Mouse (Mus musculus): ENCODE data around the gene Gpatch8.
A peak's percentile ranks its signal among the peaks of the same experiment; 100 is the strongest.

Gene Gpatch8

DNA sequence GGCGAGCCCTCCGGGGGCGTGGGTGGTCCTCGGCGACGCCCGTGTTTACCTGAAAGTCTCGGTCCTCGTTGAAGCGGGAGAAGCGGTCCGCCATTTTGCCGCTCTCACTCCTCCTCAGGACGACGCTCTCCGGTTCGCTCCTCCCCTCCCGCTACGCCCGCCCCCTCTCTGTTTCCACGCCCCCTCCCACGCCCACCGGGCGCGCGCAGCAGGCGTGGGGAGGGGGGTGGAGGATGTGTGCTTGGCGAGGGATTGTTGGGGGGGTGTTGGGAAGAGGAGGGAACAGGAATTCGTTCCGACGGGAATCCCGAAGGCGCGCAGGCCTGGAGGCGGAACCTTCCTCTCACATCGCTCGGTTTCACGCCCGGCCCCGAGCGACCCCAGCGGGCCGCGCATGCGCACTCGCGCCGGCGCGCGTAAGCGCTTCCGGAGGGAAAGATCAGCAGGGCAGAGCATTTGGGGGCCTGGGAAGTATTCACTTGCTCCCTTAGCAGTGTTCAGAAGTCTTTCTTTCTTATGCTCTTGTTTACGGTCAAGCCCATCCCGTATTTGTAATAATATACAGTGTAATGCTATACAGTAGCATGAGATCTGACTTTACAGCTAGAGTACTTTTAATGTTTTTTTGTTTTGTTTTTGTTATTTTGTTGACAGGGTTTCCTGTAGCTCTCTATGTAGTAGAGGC lies at the start of gene Gpatch8:
Gpatch8 (minus strand) TSS at position 362 of the 685 bp plus-strand sequence.
- DNase-seq: peak; percentile 80 to 85

DNA sequence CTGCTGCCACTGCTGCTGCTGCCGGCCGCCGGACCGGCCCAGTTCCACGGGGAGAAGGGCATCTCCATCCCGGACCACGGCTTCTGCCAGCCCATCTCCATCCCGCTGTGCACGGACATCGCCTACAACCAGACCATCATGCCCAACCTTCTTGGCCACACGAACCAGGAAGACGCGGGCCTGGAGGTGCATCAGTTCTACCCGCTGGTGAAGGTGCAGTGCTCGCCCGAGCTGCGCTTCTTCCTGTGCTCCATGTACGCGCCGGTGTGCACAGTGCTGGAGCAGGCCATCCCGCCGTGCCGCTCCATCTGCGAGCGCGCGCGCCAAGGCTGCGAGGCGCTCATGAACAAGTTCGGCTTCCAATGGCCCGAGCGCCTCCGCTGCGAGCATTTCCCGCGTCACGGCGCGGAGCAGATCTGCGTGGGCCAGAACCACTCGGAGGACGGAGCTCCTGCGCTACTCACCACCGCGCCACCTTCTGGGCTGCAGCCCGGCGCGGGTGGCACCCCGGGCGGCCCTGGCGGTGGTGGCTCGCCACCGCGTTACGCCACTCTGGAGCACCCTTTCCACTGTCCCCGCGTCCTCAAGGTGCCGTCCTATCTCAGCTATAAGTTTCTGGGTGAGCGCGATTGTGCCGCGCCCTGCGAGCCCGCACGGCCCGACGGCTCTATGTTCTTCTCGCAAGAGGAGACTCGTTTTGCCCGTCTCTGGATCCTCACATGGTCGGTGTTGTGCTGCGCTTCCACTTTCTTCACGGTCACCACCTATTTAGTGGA lies 48.8 kb upstream of the Gpatch8 start:
- DNase-seq: no peak

DNA sequence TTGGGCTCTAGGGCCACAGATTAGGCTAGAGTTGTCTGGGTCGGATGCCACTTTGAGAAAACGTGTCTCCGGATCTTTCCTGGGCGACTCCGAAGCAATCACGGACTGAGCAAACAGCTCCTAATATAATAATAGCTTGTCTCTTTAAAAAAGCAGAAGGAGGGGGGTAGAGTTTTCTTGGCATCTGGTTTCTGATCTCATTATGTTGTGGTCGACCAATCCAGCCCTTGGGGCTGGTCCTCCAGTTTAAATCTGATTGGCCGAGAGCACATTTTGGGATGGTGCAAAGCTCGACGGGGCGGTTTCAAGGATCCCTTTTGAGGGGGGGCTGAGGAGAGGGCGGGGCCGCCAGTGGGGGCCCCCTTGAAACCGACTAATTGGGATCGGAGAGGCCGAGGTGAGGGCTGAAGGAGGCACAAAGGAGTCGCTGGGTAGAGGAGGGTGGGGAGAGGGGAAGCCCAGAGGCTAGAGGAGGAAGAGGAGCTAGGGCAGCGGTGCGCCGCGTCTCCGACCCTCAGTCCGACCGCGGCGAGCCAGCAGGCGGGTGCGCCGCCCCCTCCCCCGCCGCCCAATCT lies 47.9 kb upstream of the Gpatch8 start, which contains the start of gene Fzd2:
Fzd2 (plus strand) TSS at position 387 of the 575 bp plus-strand sequence.
- DNase-seq: peak in 1 of 2 experiments; percentile 9

DNA sequence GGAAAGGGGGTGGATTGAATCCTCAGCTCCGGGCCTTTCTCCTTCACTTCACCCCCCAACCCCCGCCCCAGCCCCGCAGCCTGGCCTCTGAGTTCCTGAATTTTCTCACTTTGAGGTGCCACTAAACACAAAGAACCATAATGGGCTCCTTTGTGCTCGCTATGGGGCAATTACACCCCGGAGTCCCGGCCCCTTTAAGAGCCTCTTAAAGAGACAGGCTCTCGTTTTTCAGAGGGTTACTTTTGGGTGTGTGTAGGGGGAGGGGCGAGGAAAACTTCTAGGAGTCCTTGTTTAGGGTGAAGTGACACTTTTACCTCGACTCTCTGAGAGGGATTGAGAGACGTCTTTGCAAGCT lies 47.3 kb upstream of the Gpatch8 start:
- DNase-seq: no peak

DNA sequence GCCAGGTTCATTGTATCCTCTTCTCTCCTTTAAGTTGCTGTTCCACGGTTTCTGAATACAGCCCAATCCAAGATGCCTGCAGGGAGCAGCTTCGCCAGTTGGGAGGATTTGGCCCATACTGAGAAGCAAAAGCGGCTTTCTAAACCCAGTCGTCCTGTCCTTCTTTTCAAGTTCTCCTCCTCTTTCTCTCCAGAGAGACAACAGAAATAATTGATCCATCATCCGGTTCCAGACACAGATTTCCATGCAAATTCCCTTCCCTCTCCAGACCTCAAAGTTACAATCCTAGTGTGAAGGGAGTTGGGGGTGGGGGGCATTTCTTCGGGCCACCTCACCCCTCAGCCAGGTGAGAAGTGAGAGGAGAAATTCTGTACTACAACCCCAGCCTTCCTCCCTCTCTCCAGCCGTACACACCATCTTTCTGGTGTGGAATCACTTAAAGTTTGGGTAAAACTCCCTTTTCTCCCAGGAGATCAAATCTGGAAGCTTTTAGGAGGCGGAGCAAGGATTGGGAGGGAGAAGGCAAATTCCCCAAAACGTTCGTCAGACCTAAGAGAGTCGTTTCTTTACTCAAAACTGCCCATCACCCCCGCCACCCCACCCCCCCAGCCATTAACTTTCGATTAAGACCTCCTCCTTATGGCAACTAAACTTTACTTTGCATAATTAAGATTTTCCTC lies 46.8 kb upstream of the Gpatch8 start:
- DNase-seq: no peak

DNA sequence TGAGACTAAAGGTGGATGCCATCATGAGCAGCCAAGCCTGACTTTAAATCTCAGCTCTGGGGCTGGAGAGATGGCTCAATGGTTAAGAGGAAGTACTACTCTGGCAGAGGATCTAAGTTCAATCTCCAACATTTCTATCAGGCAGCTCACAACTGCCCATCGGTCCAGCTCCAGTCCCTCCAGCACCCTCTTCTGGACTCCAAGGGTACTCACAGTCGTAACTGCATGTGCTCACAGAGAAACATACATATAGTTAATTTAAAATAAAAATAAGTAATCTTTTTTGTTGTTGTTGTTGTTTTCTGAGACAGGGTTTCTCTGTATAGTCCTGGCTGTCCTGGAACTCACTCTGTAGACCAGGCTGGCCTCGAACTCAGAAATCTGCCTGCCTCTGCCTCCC lies 43.7 kb upstream of the Gpatch8 start:
- no peak for DNase-seq

DNA sequence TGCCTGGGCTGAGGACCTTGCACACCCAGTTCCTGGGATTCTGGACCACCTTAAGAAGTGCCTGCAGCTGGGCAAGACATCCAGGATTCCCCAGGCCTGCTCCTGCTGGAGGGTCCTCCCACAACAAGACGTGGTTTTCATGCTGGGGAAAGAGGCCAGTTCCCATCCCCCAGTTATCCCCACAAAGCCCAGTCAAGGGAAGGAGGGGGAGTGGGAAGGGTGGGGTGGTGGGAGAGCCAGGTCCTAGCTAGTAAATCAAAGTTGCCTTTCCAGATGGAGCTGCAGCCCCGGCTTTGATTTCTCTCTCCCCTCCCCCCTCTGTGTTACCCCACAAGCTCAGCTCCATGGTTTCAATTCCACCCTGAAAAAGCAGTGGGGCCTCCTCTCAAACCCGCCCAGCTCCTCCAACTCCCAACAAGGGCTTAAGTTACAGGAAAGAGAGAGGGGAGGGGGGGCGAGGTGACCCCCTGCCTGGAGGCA lies 39.2 kb upstream of the Gpatch8 start:
- no peak for DNase-seq

DNA sequence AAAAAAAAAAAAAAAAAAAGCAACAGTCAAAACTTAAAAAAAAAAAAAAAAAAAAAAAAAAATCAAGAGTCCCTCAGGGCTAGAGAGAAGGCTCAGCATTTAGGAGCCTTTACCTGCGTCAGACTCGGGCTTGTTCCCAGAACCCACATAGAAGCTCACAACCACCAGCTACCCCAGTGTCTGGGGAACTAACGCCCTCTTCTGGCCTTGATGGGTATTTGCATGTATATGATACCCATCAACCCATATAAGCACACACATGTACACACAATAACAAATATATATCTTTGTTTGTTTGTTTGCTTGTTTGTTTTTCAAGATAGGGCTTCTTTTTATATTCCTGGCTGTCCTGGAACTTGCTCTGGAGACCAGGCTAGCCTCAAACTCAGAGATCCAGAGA lies 31.4 kb upstream of the Gpatch8 start:
- DNase-seq: no peak

DNA sequence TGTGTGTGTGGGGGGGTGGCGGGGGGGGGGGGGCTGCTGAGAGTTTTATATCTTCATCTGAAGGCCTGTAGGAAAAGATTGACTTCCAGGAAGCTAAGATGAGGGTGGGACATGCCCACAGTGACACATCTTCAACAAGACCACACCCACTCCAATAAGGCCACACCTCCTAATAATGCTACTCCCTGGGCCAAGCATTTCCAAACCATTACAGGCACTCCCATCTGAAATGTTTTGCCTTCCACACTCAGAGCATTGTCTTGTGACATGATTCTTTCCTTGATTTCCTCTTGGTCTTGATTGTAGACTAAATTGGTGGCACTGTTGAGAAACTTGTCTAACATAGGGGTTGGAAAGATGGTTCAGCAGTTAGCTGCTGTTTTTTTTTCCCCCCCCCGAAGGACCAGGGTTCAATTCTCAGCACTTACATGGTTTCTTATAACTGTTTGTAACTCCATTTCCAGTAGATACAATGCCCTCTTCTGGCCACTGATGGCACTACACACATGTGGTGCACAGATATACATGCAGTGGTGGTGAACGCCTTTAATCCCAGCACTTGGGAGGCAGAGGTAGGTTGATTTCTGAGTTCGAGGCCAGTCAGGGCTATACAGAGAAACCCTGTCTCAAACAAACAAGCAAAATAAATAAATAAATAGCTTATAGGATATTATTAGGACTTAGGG lies 30.4 kb upstream of the Gpatch8 start:
- no peak for DNase-seq

DNA sequence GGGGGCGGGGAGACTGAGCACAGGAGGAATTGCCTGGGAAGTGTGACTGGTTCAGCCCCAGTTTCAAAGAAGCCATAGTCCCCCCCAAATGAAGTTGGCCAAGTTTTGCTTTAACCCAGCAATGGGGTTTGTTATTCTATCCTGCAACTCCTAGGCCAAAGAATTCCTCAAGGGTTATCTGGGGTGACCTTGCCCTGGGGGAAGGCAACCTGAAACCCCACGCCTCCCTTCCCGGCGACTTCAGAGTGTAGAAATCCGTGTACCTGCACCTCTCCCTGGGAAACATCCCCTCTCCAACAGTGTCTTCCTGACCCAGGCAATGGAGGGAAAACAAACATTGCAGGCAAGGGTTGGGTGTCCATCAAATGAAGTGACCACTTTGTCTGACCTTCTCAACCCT lies 26.5 kb upstream of the Gpatch8 start:
- DNase-seq: no peak

DNA sequence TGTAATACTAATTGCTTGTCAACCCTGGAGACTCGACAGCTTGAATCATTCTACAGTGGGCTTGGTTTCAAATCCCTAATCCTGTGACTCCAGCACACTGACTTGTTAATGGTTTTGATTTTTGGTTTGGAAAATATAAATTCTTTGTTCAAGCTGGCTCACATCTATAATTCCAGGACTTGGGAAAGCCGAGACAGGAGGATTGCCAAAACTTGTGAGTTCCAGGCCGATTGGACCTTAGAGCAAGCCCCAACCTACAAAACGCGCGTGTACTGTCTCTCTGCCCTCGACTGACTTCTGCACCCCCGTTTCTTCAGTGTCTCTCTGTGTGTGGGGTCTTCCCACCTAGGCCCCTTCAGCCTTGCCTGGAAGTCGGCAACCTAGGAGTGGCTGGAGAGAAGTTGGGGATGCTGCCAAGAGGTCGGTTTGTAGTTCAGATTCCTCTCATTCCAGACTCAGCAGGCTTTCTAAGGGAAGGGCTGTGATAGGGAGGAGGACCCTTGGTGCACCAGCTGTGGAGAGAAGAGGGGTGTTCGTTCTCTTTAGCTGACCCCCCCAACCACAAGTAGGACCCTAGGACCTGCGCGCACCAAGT lies 25.9 kb upstream of the Gpatch8 start:
- DNase-seq: no peak

DNA sequence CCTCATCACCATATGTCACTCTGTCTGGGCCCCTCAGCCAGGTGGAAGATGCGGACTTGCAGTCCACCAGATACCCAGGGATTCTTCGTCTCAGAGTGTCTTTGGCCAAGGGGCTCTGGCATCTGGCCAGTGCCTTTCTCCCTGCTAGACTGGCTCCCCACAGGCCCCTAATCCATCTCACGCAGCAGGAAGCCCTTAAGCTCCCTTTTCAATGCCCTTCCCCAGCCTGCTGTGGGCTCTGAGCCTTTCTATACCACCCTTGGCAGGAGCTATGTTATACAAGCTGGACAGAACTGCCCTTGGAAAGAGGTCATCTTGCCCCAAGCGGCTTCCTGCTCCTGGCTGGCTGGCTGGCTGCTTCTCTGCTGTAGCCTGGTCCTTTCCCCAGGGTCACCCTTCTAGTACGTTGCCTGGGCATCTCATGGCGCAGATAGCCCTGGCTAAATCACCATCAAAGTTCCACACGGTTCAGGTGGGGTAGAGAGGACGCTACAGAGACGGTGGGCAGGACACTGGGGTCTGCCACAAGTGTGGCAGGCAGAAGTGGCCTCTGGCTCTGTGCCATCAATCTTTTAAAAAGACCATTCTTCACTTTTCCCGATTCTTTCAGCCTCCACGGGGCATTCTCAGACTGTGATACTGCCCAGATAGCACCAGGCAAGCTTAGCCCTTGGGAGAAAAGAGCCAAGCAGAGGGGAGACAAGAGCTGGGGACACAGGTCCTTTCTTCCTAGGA lies 25.3 kb upstream of the Gpatch8 start:
- DNase-seq: no peak

DNA sequence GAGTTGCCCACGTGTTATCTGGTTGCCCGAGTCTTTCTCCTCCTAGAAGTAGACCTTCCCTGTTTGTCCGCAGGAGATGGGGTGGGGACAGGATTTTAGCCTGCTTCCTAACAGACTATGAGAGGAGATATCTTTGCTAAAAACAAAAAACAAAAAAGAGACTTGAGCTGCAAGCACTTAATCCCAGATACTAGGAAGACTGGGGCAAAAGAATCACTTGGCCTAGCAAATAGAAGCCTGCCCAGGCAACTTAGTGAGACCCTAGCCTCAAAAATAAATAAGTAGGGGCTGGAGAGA lies 23.8 kb upstream of the Gpatch8 start:
- DNase-seq: no peak

DNA sequence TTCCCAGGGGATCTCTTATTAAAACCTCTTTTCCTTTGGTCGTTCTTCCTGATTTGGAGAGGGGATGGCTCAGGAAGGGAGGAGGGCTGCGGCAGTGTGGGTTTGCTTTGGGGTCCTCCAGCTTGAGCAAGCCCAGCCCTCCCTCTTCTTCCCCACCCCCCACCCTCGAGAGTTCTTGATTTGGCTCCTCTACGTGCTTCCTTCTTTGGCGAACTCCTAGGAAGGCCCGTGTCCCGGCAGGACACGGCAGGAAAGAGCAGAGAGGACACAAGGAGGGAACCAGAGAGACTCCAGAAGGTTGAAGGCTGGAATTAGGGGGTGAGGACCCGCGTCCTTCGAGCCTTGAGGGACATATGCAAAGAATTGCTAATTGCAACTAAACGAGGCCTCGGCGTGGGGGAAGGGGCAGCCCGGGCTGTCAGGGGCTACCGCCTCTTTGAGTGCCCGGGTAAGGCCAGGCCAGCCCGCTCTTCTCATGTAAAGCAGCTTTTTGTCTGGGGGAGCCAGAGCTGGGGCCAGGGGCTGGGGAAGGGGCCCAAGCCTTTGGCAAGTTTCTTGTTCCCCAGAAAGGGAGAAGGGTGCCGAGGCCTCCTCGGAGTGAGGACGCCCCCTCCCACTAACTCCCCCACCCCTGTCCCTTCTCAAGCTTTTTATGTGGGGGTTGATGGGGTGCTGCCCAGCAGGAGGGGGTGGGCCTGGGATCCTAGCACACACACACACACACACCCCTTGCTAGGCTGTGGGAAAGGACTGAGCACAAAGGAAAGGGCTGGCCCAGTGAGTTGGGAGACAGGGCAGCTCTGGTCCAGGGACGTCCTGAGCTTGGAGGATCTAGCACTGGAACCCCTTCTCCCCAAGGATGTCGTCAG lies 23.2 kb upstream of the Gpatch8 start, which contains the start of gene Gm11627:
Gm11627 (minus strand) TSS at position 297 of the 869 bp plus-strand sequence.
- DNase-seq: no peak

DNA sequence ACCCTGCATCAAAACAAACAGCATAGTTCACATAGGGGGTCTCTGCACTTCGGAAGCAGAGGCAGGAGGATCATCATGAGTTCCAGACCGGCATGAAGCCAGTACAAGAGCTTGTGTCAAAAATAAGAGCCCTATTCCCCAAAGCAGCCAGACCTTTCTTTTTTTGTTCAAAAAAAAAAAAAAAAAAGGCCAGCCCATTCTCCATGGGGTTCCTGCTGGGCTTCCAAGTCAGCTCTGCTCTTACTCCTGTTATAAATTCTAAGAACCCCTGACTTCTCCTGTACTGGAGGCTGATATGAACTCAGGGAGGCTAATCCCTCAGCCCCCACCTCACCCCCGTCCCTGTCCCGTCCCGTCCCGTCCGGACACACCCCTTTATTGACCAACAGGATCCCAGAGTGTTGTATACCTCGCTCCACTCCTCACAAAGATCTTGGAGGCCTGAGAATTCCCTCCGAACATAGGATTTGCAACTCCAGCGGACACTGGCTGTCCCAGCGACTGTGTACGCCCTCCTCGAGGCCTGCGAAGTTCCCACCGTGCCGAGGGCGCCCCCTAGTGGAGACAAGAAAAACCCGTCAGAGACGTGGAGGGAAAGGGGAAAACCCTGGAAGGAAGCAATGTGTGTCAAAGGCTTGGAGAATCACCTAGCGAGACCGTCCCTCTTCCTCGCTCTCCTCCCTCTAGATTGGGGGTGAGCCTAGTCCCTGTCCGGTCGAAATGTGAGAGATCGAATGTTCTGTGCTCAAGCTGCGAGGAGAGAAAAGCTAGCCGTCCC lies 22.3 kb upstream of the Gpatch8 start:
- DNase-seq: peak; percentile 38 to 76

DNA sequence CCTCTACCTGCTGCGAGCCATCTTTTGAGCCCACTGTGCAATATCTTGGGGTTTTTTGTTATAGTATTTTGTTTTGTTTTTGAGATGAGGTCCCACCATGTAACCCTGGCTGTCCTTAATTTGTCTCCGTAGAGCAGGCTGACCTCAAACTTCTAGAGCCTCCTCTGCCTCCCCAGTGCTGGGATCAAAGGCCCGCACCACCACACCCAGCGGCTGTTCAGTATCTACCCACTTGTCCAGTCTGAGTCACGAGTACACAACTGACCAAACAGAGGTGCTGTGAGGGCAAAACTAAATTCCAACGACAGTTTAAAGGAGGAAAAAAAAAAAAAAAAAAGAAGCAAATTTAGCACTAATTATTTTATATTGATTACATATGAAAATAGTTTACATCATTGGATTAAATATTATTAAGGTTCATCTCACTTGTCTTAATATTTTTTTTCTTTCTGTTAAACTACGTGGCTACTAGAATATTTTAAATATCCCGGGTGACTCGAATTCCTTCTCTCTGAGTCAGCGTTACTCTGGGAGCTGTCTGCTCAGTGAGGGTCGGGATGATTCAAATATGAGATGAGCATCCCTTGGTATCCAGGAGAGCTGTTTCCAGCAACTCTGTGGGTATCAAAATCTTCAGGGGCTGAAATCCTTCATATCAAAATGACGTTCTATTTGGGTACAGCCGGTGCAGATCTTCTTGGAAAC lies 20.0 kb upstream of the Gpatch8 start:
- DNase-seq: no peak

DNA sequence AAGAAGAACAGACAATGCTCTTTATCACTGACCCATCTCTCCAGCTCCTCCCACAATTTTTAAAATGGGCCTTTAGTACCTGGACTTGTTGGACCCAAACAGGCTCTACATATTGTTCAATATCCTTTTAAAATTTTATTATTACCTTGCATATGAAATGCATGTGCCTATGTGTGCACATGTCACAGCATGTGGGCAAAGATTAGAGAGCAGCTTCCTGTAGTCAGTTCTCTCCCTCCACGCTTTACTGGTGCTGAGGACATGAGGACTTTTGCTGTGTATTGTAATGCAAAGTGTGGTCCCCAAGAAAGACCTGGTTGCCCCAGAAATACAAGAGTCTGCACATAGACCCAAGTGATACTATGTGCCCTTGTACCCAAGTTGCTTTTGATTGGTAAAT lies 18.8 kb upstream of the Gpatch8 start:
- no peak for DNase-seq

DNA sequence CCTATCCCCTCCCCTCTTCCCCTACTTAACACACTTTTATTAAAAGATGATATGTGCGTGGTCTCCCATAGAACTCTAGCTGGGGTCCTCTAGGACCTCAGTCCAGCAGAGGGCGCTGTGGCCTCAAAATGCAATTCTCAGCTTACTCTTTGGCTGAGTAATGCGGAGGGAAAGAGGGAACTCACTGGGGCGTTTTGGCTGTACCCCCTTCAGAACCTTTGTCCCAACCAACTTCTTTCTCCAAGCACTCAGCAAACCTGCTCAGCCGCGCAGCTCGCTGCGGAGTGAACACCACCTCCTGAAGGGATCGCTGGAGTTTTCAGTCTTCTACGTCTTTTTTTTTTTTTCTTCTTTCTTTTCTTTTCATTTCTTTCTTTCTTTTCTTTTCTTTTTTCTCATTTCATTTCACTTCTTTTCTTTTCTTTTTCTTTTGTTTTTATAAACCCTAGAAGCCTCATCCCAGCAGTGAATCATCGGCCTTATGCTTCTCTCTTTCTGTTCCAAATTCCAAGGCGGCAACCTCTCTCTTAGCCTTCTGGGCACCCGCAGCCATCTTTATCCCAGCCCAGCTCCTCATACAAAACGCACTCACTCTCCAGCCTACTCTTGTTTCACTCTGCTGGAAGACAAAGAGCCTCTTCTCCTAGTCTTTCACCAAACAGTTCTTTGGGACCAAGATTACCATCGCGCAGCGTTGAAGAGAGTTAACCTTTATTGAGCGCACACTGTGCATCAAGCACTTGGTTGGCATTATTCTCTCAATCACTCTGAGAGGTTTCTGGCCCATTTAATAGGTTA lies 16.9 kb upstream of the Gpatch8 start:
- DNase-seq: peak; percentile 51 to 79
